Mouse (Mus musculus): ENCODE results near the gene 4931422A03Rik. TPM values are rescaled to one million over a fixed set of nuclear protein-coding genes. Genes with fewer than 3 reads are reported as not detected.

Gene 4931422A03Rik
- polyA plus RNA-seq (2014; fragmentation: Illumina TruSeq; extraction: RNeasy Lipid Tissue Mini Kit (QIAGEN cat#74804); ENCODE audit: low read depth, low replicate concordance), result 0.48 TPM

DNA sequence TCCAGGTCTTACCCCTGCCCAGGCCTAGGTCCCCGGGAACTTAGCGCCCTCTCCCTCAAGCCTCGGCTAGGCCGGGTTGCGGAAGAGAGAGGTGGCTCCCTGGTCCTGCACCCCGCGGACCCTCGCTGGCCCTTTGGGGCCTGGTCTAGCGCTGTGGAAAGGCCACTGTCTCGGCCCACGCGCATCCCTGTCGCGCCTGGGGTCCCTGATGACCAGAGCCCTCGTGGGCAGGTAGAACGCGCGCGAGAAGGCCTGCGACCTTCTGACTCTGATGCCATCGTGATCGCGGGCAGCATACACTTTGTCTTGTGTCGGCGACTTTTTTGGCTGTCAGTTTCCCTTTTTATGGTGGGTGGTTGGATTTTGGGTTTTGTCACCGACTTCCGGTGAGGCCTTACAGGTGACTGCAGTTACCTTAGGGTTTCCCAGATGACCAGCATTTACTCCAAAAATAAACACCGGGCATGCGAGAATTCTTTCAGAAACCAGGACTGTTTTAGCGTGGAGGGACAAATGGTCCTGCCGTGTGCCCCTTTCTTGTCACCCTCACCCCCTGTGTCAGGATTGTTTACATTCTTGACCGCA lies at the start of gene 4931422A03Rik:
TSS of gene 4931422A03Rik (minus strand) at position 223 of the 585 bp plus-strand sequence.

GRCm38 (mm10) chr2:104069704-104070185 lies 41.6 kb upstream of the 4931422A03Rik start, which contains the start of gene Cd59b:
Gene Cd59b, plus strand, starts transcription at chr2:104069849.

DNA sequence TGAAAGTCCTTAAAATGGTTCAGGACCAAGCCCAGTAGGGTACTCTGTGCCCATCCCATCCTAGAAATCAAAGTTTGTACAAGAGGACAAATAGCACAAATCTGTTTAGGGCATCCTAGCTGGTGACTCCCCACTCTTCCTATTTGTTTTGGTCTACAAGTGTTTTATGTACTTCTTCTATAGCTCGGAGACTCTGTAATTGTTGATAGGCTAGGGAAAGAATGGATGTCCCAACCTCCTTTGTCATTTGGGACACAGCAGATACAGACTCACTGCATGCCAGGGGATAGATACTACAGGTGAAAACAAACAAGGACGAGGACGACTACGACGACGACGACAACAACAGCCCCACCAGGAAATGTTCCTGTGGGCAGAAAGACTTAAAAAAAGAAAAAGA lies 40.3 kb upstream of the 4931422A03Rik start, which contains the start of gene Gm10799:
TSS of gene Gm10799 (minus strand) at position 101 of the 400 bp plus-strand sequence.

DNA sequence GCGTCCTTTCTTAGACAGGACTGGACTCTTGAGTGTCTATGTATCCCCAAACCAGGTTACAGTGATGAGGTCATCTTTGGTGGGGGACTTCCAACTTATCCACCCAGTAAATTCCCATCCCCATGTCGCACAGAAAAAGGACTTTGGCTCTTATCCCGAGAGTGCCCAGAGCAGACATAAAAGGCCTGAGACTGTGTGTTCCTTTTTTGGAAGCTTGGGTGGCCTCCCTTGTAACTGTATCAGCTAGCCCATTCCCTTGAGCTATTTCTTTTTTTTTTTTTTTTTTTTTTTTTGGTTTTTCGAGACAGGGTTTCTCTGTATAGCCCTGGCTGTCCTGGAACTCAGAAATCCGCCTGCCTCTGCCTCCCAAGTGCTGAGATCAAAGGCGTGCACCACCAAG lies 37.4 kb upstream of the 4931422A03Rik start, which contains the start of gene Gm10912:
TSS of gene Gm10912 (plus strand) at position 301 of the 400 bp plus-strand sequence.

GRCm38 (mm10) chr2:104027458-104028138 lies 563 bp downstream of the 4931422A03Rik start, which contains the start of gene Fbxo3:
Gene Fbxo3, plus strand, starts transcription at chr2:104027721.

GRCm38 (mm10) chr2:103957649-103958546 lies 70.3 kb downstream of the 4931422A03Rik start, which contains the start of gene Lmo2:
Gene Lmo2, plus strand, starts transcription at chr2:103957986.

Other genes with a start within 250 kb of the 4931422A03Rik start
- gene Caprin1, start 230.7 kb downstream of the 4931422A03Rik start, polyA plus RNA-seq (2014; fragmentation: Illumina TruSeq; extraction: RNeasy Lipid Tissue Mini Kit (QIAGEN cat#74804); ENCODE audit: low read depth, low replicate concordance), result 135 TPM
- 16.9 TPM for gene Lmo2, start 70.4 kb downstream of the 4931422A03Rik start, polyA plus RNA-seq (2014; fragmentation: Illumina TruSeq; extraction: RNeasy Lipid Tissue Mini Kit (QIAGEN cat#74804); ENCODE audit: low read depth, low replicate concordance)
- gene Fbxo3, start 640 bp downstream of the 4931422A03Rik start, polyA plus RNA-seq (2014; fragmentation: Illumina TruSeq; extraction: RNeasy Lipid Tissue Mini Kit (QIAGEN cat#74804); ENCODE audit: low read depth, low replicate concordance), result 32.3 TPM
- not detected for gene Gm10912, start 37.5 kb upstream of the 4931422A03Rik start, polyA plus RNA-seq (2014; fragmentation: Illumina TruSeq; extraction: RNeasy Lipid Tissue Mini Kit (QIAGEN cat#74804); ENCODE audit: low read depth, low replicate concordance)
- gene Gm10799, start 40.2 kb upstream of the 4931422A03Rik start, polyA plus RNA-seq (2014; fragmentation: Illumina TruSeq; extraction: RNeasy Lipid Tissue Mini Kit (QIAGEN cat#74804); ENCODE audit: low read depth, low replicate concordance), result not detected
- gene Cd59b, start 41.5 kb upstream of the 4931422A03Rik start, polyA plus RNA-seq (2014; fragmentation: Illumina TruSeq; extraction: RNeasy Lipid Tissue Mini Kit (QIAGEN cat#74804); ENCODE audit: low read depth, low replicate concordance), result 10.5 TPM
- 61.0 TPM for gene Cd59a, start 67.4 kb upstream of the 4931422A03Rik start, polyA plus RNA-seq (2014; fragmentation: Illumina TruSeq; extraction: RNeasy Lipid Tissue Mini Kit (QIAGEN cat#74804); ENCODE audit: low read depth, low replicate concordance)
- 0.98 TPM for gene A930018P22Rik, start 94.4 kb upstream of the 4931422A03Rik start, polyA plus RNA-seq (2014; fragmentation: Illumina TruSeq; extraction: RNeasy Lipid Tissue Mini Kit (QIAGEN cat#74804); ENCODE audit: low read depth, low replicate concordance)